Comparison of ENCODE assay signal across 15 mouse cellular contexts in genomic region chr14:29519751-29520669, GRCm38 (mm10).
DNase-seq lines count a peak whose midpoint lies in the region; ATAC-seq lines count a peak whose summit lies in the region.
"Had no signal": no experiment of that assay in that cellular context is flagged by ENCODE, and none has a peak within 500 bp of the region (broad histone marks: within the 10 kb centered on the region; RNA-seq: fewer than 3 reads in every experiment).

No protein-coding gene starts in this region.

- H3K27me3 ChIP-seq in heart, embryonic 10.5 days (ENCODE audit: insufficient read depth, poor library complexity, severe bottlenecking): no peaks in the 10 kb centered on the region
- no peaks in the 10 kb centered on the region for H3K27me3 ChIP-seq in neural tube, embryonic 13.5 days
- no peaks in the 10 kb centered on the region for H3K27me3 ChIP-seq in hindbrain, embryonic 10.5 days (ENCODE audit: insufficient read depth, poor library complexity, severe bottlenecking)
- H3K27me3 ChIP-seq: embryonic facial prominence, embryonic 13.5 days; heart, embryonic 12.5 days; lung, embryonic 15.5 days had no signal

- DNase-seq in heart, adult 11 months: peak; percentile 71
- no peak for DNase-seq in heart, embryonic 10.5 days (ENCODE audit: low spot score)
- DNase-seq in neural tube, embryonic 10.5 days (ENCODE audit: extremely low spot score, low spot score): no peak
- no peak for DNase-seq in hindbrain, embryonic 10.5 days (ENCODE audit: low spot score)
- DNase-seq in retina, embryonic 14.5 days (ENCODE audit: low spot score): peak; percentile 71
- no peak for DNase-seq in cerebellum, adult 11 months
- DNase-seq in adipocyte (ENCODE audit: low spot score): no peak
- DNase-seq: cerebellum, postnatal 14 days; kidney, adult 8-10 months; liver had no signal

- H3K4me1 ChIP-seq in heart, embryonic 10.5 days: no peaks in the 10 kb centered on the region
- H3K4me1 ChIP-seq in neural tube, embryonic 13.5 days (replicated peaks): peaks cover 18% of the 10 kb centered on the region
- peaks cover 11% of the 10 kb centered on the region for H3K4me1 ChIP-seq in hindbrain, embryonic 10.5 days (replicated peaks)
- H3K4me1 ChIP-seq: embryonic facial prominence, embryonic 13.5 days; heart, embryonic 12.5 days; lung, embryonic 15.5 days had no signal

- peak; percentile 15; the same call in 1 of the 2 replicates for ATAC-seq in neural tube, embryonic 13.5 days (ENCODE audit: low read depth)

- no peak overlapping the region for H3K27ac ChIP-seq in heart, embryonic 10.5 days
- H3K27ac ChIP-seq in neural tube, embryonic 13.5 days (replicated peaks): peak overlapping the region; percentile 65
- H3K27ac ChIP-seq in hindbrain, embryonic 10.5 days: peak overlapping the region; percentile 70; the same call in 1 of the 2 replicates
- H3K27ac ChIP-seq: embryonic facial prominence, embryonic 13.5 days; lung, embryonic 15.5 days had no signal

- no peak overlapping the region for H3K9ac ChIP-seq in neural tube, embryonic 13.5 days
- H3K9ac ChIP-seq: embryonic facial prominence, embryonic 13.5 days; heart, embryonic 12.5 days; lung, embryonic 15.5 days had no signal

- no peak overlapping the region for H3K4me3 ChIP-seq in heart, embryonic 10.5 days
- no peak overlapping the region for H3K4me3 ChIP-seq in neural tube, embryonic 13.5 days
- H3K4me3 ChIP-seq in hindbrain, embryonic 10.5 days: no peak overlapping the region
- H3K4me3 ChIP-seq: embryonic facial prominence, embryonic 13.5 days; heart, embryonic 12.5 days; lung, embryonic 15.5 days had no signal

- 74% methylated on average over 7 of the region's 7 CpGs for WGBS in heart, embryonic 10.5 days
- WGBS in neural tube, embryonic 13.5 days: 22% methylated on average over 7 of the region's 7 CpGs
- WGBS in hindbrain, embryonic 10.5 days: 48% methylated on average over 7 of the region's 7 CpGs

- no peak overlapping the region for H3K4me2 ChIP-seq in neural tube, embryonic 13.5 days
- H3K4me2 ChIP-seq: embryonic facial prominence, embryonic 13.5 days; heart, embryonic 12.5 days; lung, embryonic 15.5 days had no signal

- no peaks in the 10 kb centered on the region for H3K9me3 ChIP-seq in heart, embryonic 10.5 days
- no peaks in the 10 kb centered on the region for H3K9me3 ChIP-seq in neural tube, embryonic 13.5 days
- H3K9me3 ChIP-seq in hindbrain, embryonic 10.5 days: no peaks in the 10 kb centered on the region
- H3K9me3 ChIP-seq: embryonic facial prominence, embryonic 13.5 days; heart, embryonic 12.5 days; lung, embryonic 15.5 days had no signal

- H3K36me3 ChIP-seq in heart, embryonic 10.5 days: no peaks in the 10 kb centered on the region
- H3K36me3 ChIP-seq in neural tube, embryonic 13.5 days: no peaks in the 10 kb centered on the region
- H3K36me3 ChIP-seq in hindbrain, embryonic 10.5 days: no peaks in the 10 kb centered on the region
- H3K36me3 ChIP-seq: embryonic facial prominence, embryonic 13.5 days; G1E; heart, embryonic 12.5 days; lung, embryonic 15.5 days had no signal

Comparison
In these comparisons a context has a peak if more than half of its experiments do, and no peak if none do; other contexts are left out.
1. DNase-seq: peak in heart, adult 11 months (single experiment) and retina, embryonic 14.5 days (single experiment); none in heart, embryonic 10.5 days (single experiment), neural tube, embryonic 10.5 days (single experiment), hindbrain, embryonic 10.5 days (single experiment), cerebellum, adult 11 months (single experiment) and adipocyte (single experiment).